Comparison of ENCODE assay signal across 15 mouse cellular contexts in genomic region chrX:142623882-142624281, GRCm38 (mm10). TPM values are rescaled to one million over a fixed set of nuclear protein-coding genes. Genes with fewer than 3 reads are reported as not detected.
A peak's percentile ranks its signal among the peaks of the same experiment; 100 is the strongest.
DNase-seq lines count a peak whose midpoint lies in the region; ATAC-seq and TF ChIP-seq lines count a peak whose summit lies in the region.
"Had no signal": no experiment of that assay in that cellular context is flagged by ENCODE, and none has a peak within 500 bp of the region (broad histone marks: within the 10 kb centered on the region; RNA-seq: fewer than 3 reads in every experiment).

No protein-coding gene starts in this region.

- no peaks in the 10 kb centered on the region for H3K4me1 ChIP-seq in kidney, embryonic 16.5 days (ENCODE audit: insufficient read depth, low read length)
- no peaks in the 10 kb centered on the region for H3K4me1 ChIP-seq in stomach, embryonic 14.5 days (ENCODE audit: control insufficient read depth, insufficient read depth, low read length)
- no peaks in the 10 kb centered on the region for H3K4me1 ChIP-seq in stomach, postnatal 0 days (replicated peaks; ENCODE audit: control insufficient read depth, insufficient read depth)
- peaks cover 10% of the 10 kb centered on the region; the same call in 1 of the 2 replicates for H3K4me1 ChIP-seq in limb, embryonic 13.5 days
- H3K4me1 ChIP-seq: heart, embryonic 15.5 days; midbrain, embryonic 15.5 days had no signal

- no peak overlapping the region for H3K9ac ChIP-seq in kidney, embryonic 16.5 days (replicated peaks; ENCODE audit: low read length)
- H3K9ac ChIP-seq in stomach, embryonic 14.5 days (replicated peaks; ENCODE audit: low read depth, low read length) = no peak overlapping the region
- H3K9ac ChIP-seq in stomach, postnatal 0 days (ENCODE audit: low read length) = no peak overlapping the region
- no peak overlapping the region for H3K9ac ChIP-seq in limb, embryonic 13.5 days
- H3K9ac ChIP-seq: forebrain, postnatal 0 days; heart, embryonic 15.5 days; midbrain, embryonic 15.5 days had no signal

- no peak overlapping the region for H3K4me2 ChIP-seq in kidney, embryonic 16.5 days (replicated peaks; ENCODE audit: low read depth, low read length)
- no peak overlapping the region for H3K4me2 ChIP-seq in stomach, embryonic 14.5 days (replicated peaks; ENCODE audit: low read depth, low read length)
- H3K4me2 ChIP-seq in stomach, postnatal 0 days (replicated peaks; ENCODE audit: low read depth) = no peak overlapping the region
- no peak overlapping the region for H3K4me2 ChIP-seq in limb, embryonic 13.5 days (replicated peaks)
- H3K4me2 ChIP-seq: heart, embryonic 15.5 days; midbrain, embryonic 15.5 days had no signal

- peaks cover 4% of the 10 kb centered on the region; the same call in 1 of the 2 replicates for H3K27me3 ChIP-seq in kidney, embryonic 16.5 days (ENCODE audit: insufficient read depth, low read length)
- no peaks in the 10 kb centered on the region for H3K27me3 ChIP-seq in stomach, embryonic 14.5 days (ENCODE audit: control insufficient read depth, insufficient read depth, low read length)
- H3K27me3 ChIP-seq in stomach, postnatal 0 days (ENCODE audit: control insufficient read depth, insufficient read depth, low read length) = no peaks in the 10 kb centered on the region
- H3K27me3 ChIP-seq in limb, embryonic 13.5 days = peaks cover 22% of the 10 kb centered on the region; the same call in 1 of the 2 replicates
- H3K27me3 ChIP-seq: heart, embryonic 15.5 days had no signal

- peak overlapping the region; percentile 73 for H3K27ac ChIP-seq in kidney, embryonic 16.5 days (ENCODE audit: low read length)
- H3K27ac ChIP-seq in stomach, embryonic 14.5 days (ENCODE audit: low read length) = peak overlapping the region; percentile 44; the same call in 1 of the 2 replicates
- no peak overlapping the region for H3K27ac ChIP-seq in stomach, postnatal 0 days (replicated peaks)
- peak overlapping the region; percentile 65 for H3K27ac ChIP-seq in limb, embryonic 13.5 days
- H3K27ac ChIP-seq: gastrocnemius, adult 2 months; heart, embryonic 15.5 days; hindbrain, postnatal 0 days; midbrain, embryonic 15.5 days had no signal

- WGBS in kidney, embryonic 16.5 days = 49% methylated on average over 2 of the region's 2 CpGs
- 36% methylated on average over 2 of the region's 2 CpGs for WGBS in stomach, embryonic 14.5 days
- 27% methylated on average over 2 of the region's 2 CpGs for WGBS in stomach, postnatal 0 days
- 29% methylated on average over 2 of the region's 2 CpGs for WGBS in limb, embryonic 13.5 days

- TF ChIP-seq EP300 in stomach, postnatal 0 days (optimal IDR thresholded peaks at IDR 0.05) = no peak

- no peaks in the 10 kb centered on the region for H3K36me3 ChIP-seq in kidney, embryonic 16.5 days (ENCODE audit: insufficient read depth, low read length)
- H3K36me3 ChIP-seq in stomach, embryonic 14.5 days (ENCODE audit: control insufficient read depth, insufficient read depth, low read length) = no peaks in the 10 kb centered on the region
- no peaks in the 10 kb centered on the region for H3K36me3 ChIP-seq in stomach, postnatal 0 days (ENCODE audit: control insufficient read depth, insufficient read depth, low read length)
- no peaks in the 10 kb centered on the region for H3K36me3 ChIP-seq in limb, embryonic 13.5 days
- H3K36me3 ChIP-seq: heart, embryonic 15.5 days; midbrain, embryonic 15.5 days had no signal

- H3K4me3 ChIP-seq in kidney, embryonic 16.5 days (ENCODE audit: low read length) = no peak overlapping the region
- no peak overlapping the region for H3K4me3 ChIP-seq in stomach, embryonic 14.5 days (ENCODE audit: low read depth, low read length)
- no peak overlapping the region for H3K4me3 ChIP-seq in stomach, postnatal 0 days (ENCODE audit: low read depth, low read length)
- no peak overlapping the region for H3K4me3 ChIP-seq in limb, embryonic 13.5 days
- H3K4me3 ChIP-seq: gastrocnemius, adult 2 months; heart, embryonic 15.5 days; midbrain, embryonic 15.5 days had no signal

- H3K9me3 ChIP-seq in kidney, embryonic 16.5 days (ENCODE audit: low read length) = no peaks in the 10 kb centered on the region
- no peaks in the 10 kb centered on the region for H3K9me3 ChIP-seq in stomach, embryonic 14.5 days (ENCODE audit: control insufficient read depth, low read depth, low read length)
- H3K9me3 ChIP-seq in stomach, postnatal 0 days (ENCODE audit: control insufficient read depth, low read length) = no peaks in the 10 kb centered on the region
- H3K9me3 ChIP-seq in limb, embryonic 13.5 days = no peaks in the 10 kb centered on the region
- H3K9me3 ChIP-seq: heart, embryonic 15.5 days; midbrain, embryonic 15.5 days had no signal

- no peak for DNase-seq in kidney, postnatal 14 days
- no peak for DNase-seq in stomach, postnatal 0 days (ENCODE audit: low spot score)
- no peak for DNase-seq in cerebellum, postnatal 25 days
- DNase-seq in ovary, postnatal 14 days (ENCODE audit: low spot score) = no peak
- DNase-seq: cerebellum, adult 9-10 months; forebrain, postnatal 0 days; gastrocnemius, adult 2 months; retina, postnatal 1 day; thymus, adult 2 months had no signal

- ATAC-seq in kidney, embryonic 16.5 days (ENCODE audit: low FRiP score, low TSS enrichment) = no peak
- ATAC-seq in stomach, embryonic 14.5 days (ENCODE audit: insufficient number of reproducible peaks, insufficient read depth, low FRiP score, low read depth) = peak; percentile 63; the same call in 1 of the 2 replicates
- ATAC-seq in stomach, postnatal 0 days (ENCODE audit: low FRiP score, low TSS enrichment) = no peak
- peak; percentile 80 for ATAC-seq in limb, embryonic 13.5 days (ENCODE audit: low FRiP score, low read depth)
- ATAC-seq: forebrain, postnatal 0 days; hindbrain, postnatal 0 days; midbrain, embryonic 15.5 days had no signal

- TF ChIP-seq CTCF in stomach, postnatal 0 days (IDR thresholded peaks at IDR 0.05; ENCODE audit: low read depth) = no peak

RNA-seq across cellular contexts. Expression of gene Tmem164, which starts 57.3 kb away (rescaled TPM):
- 56.4 and 57.2 TPM in 2 replicates for polyA plus RNA-seq in kidney, embryonic 16.5 days (2015; fragmentation: Nextera tagmentation; extraction: Ambion mirVana)
- polyA plus RNA-seq in stomach, embryonic 14.5 days (2014; fragmentation: Nextera tagmentation; extraction: Ambion mirVana) = 39.5 and 42.9 TPM in 2 replicates
- polyA plus RNA-seq in stomach, postnatal 0 days (2015; fragmentation: Nextera tagmentation; extraction: Ambion mirVana) = 29.9 and 32.4 TPM in 2 replicates
- polyA plus RNA-seq in limb, embryonic 13.5 days (2015; fragmentation: Nextera tagmentation; extraction: Ambion mirVana) = 65.5 and 69.9 TPM in 2 replicates

Comparison
In these comparisons a context has a peak if more than half of its experiments do, and no peak if none do; other contexts are left out.
1. ATAC-seq: peak in stomach, embryonic 14.5 days (single experiment) and limb, embryonic 13.5 days (single experiment); none in kidney, embryonic 16.5 days (single experiment) and stomach, postnatal 0 days (single experiment).